22 mouse cellular contexts compared by ENCODE assay signal in the genomic region with DNA sequence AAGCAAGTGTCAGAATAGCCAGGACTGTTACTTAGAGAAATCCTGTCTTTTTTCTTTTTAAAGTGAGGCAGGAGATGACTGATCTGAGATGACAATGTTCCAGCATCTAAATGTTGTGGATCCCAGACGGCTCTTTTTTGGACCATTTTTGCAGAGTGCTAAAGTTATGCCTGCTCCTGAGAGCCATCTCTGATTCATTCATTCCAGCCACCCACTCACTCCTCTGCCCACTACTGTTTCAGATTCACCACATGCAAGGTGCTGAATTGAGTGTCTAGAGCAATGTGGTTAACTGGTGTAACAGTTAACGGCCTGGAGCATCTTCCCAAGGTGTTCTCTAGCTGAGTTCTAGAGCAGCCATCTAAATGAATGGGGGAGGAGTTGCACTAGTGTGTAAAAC. TPM values are rescaled to one million over a fixed set of nuclear protein-coding genes. Genes with fewer than 3 reads are reported as not detected.
DNase-seq lines count a peak whose midpoint lies in the region; ATAC-seq and TF ChIP-seq lines count a peak whose summit lies in the region.
"Had no signal": no experiment of that assay in that cellular context is flagged by ENCODE, and none has a peak within 500 bp of the region (broad histone marks: within the 10 kb centered on the region; RNA-seq: fewer than 3 reads in every experiment).

No protein-coding gene starts in this region.

- no peaks in the 10 kb centered on the region for H3K27me3 ChIP-seq in forebrain, embryonic 16.5 days (replicated peaks; ENCODE audit: control insufficient read depth, insufficient read depth, low read length)
- H3K27me3 ChIP-seq in kidney, adult 2 months (replicated peaks; ENCODE audit: control insufficient read depth, insufficient read depth, low read length) = no peaks in the 10 kb centered on the region
- H3K27me3 ChIP-seq: hindbrain, embryonic 15.5 days; stomach, embryonic 15.5 days had no signal

- H3K27ac ChIP-seq in forebrain, embryonic 16.5 days (ENCODE audit: low read length) = no peak overlapping the region
- H3K27ac ChIP-seq in kidney, adult 2 months (ENCODE audit: insufficient read depth, low read depth, low read length) = no peak overlapping the region
- H3K27ac ChIP-seq: hindbrain, embryonic 15.5 days; liver, embryonic 12.5 days; midbrain, embryonic 10.5 days; stomach, embryonic 15.5 days had no signal

- H3K4me3 ChIP-seq in forebrain, embryonic 16.5 days (replicated peaks; ENCODE audit: low read length) = no peak overlapping the region
- no peak overlapping the region for H3K4me3 ChIP-seq in kidney, adult 2 months (ENCODE audit: insufficient read depth, low read depth, low read length)
- H3K4me3 ChIP-seq: hindbrain, embryonic 15.5 days; liver, embryonic 12.5 days; midbrain, embryonic 10.5 days; myocyte; stomach, embryonic 15.5 days had no signal

- no peak for ATAC-seq in forebrain, embryonic 16.5 days
- ATAC-seq: forebrain, postnatal 0 days; liver, embryonic 12.5 days; lung, postnatal 0 days had no signal

- no peak overlapping the region for H3K4me2 ChIP-seq in forebrain, embryonic 16.5 days (ENCODE audit: low read length)
- H3K4me2 ChIP-seq: hindbrain, embryonic 15.5 days; liver, embryonic 12.5 days; stomach, embryonic 15.5 days had no signal

- H3K4me1 ChIP-seq in forebrain, embryonic 16.5 days (replicated peaks; ENCODE audit: control insufficient read depth, insufficient read depth, low read length) = no peaks in the 10 kb centered on the region
- no peaks in the 10 kb centered on the region for H3K4me1 ChIP-seq in kidney, adult 2 months (ENCODE audit: control insufficient read depth, insufficient read depth, low read length)
- H3K4me1 ChIP-seq: hindbrain, embryonic 15.5 days; stomach, embryonic 15.5 days had no signal

- no peaks in the 10 kb centered on the region for H3K9me3 ChIP-seq in forebrain, embryonic 16.5 days (ENCODE audit: control insufficient read depth, low read length)
- H3K9me3 ChIP-seq: hindbrain, embryonic 15.5 days; liver, embryonic 12.5 days; midbrain, embryonic 10.5 days; stomach, embryonic 15.5 days had no signal

- DNase-seq in layer of hippocampus, adult 18-20 months (ENCODE audit: low spot score in 2 of 2) = peak; percentile 31 to 67
- DNase-seq in layer of hippocampus, postnatal 25 days (ENCODE audit: extremely low spot score in 1 of 2, low spot score in 1 of 2) = no peak
- peak; percentile 79 to 86 for DNase-seq in frontal cortex, adult 2 months (ENCODE audit: extremely low spot score in 1 of 2, low spot score in 1 of 2)
- peak; percentile 62 to 77 for DNase-seq in left cerebral cortex, adult 18-20 months (ENCODE audit: low spot score in 2 of 2)
- DNase-seq in telencephalon, adult 2 months (ENCODE audit: low read depth, low spot score) = peak; percentile 88
- no peak for DNase-seq in lung, adult 18-20 months
- no peak for DNase-seq in kidney, adult 2 months
- DNase-seq: cerebellum, adult 18-20 months; embryo, embryonic 11 days; forebrain, postnatal 0 days; heart, adult 11 months; heart, postnatal 14 days; kidney, adult 9 months; thymus, postnatal 36 days had no signal

- 94% methylated on average over 2 of the region's 2 CpGs for WGBS in forebrain, embryonic 16.5 days
- WGBS in kidney, adult 2 months = 87% methylated on average over 2 of the region's 2 CpGs

- H3K9ac ChIP-seq in forebrain, embryonic 16.5 days (replicated peaks; ENCODE audit: low read depth, low read length) = no peak overlapping the region
- H3K9ac ChIP-seq: forebrain, postnatal 0 days; hindbrain, embryonic 15.5 days; liver, embryonic 12.5 days; stomach, embryonic 15.5 days had no signal

- no peak for TF ChIP-seq CTCF in kidney, adult 2 months (conservative IDR thresholded peaks at IDR 0.05; ENCODE audit: insufficient read depth, insufficient read length, low read depth, low read length)

- TF ChIP-seq POLR2A in kidney, adult 2 months (IDR thresholded peaks at IDR 0.05; ENCODE audit: low read depth, low read length) = no peak

- peaks cover 14% of the 10 kb centered on the region for H3K36me3 ChIP-seq in forebrain, embryonic 16.5 days (ENCODE audit: control insufficient read depth, insufficient read depth)
- H3K36me3 ChIP-seq in kidney, adult 2 months (ENCODE audit: control insufficient read depth, insufficient read depth, low read length) = no peaks in the 10 kb centered on the region

RNA-seq across cellular contexts. Expression of a gene that starts 31.4 kb away (rescaled TPM):
- total RNA-seq in layer of hippocampus, adult 18-20 months (2021) = 1 to 10 TPM; 1.4 to 2.1 TPM
- total RNA-seq in layer of hippocampus, postnatal 25 days (2021) = 1 to 10 TPM; 3.3 to 3.7 TPM
- 2.7 TPM in 2 replicates for polyA plus RNA-seq in frontal cortex, adult 2 months (2012; rRNA removed)
- total RNA-seq in left cerebral cortex, adult 18-20 months (2021) = 1 to 10 TPM; 1.1 to 1.5 TPM
- 0.11 and 0.29 TPM in 2 replicates for polyA plus RNA-seq in forebrain, embryonic 16.5 days (2015; fragmentation: Nextera tagmentation; extraction: Ambion mirVana)
- polyA plus RNA-seq in kidney, adult 2 months (2012; rRNA removed) = 0.19 and 0.30 TPM in 2 replicates
- total RNA-seq: MEL had no signal

Comparison
In these comparisons a context has a peak if more than half of its experiments do, and no peak if none do; other contexts are left out.
1. DNase-seq: peak in layer of hippocampus, adult 18-20 months (2 of 2), frontal cortex, adult 2 months (2 of 2), left cerebral cortex, adult 18-20 months (2 of 2) and telencephalon, adult 2 months (single experiment); none in layer of hippocampus, postnatal 25 days (0 of 2), lung, adult 18-20 months (0 of 2) and kidney, adult 2 months (single experiment).